Mouse (Mus musculus) thymus, postnatal 36 days (tissue): ENCODE measurements around the gene Agap2.

Source experiments
- DNase-seq, 2 experiments: peaks; one replicate each; pipeline ENCODE4 v3.0.0; 2022; ENCODE audit warnings: mixed read lengths in 2 of 2

Agap2 gene

DNA sequence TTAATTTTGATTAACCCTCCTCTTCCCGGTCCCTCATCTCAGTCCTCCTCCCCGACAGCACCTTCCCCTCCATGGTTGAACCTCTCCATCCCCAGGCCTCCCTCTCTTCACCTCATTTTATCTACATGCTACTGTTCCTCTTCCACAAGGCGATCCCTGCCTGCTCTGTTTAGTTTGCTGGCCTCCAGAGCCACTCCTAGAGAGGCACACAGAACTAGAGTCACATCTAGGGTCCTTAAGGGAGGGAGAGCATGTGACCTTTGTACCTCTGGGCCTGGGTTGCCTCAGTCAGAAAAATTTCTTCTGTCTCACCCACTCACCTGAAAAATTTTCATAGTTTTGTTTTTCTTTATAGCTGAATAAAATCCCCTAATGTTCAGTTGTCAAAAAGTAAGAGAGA is 62.8 kb downstream of the Agap2 start:
- no peak for DNase-seq

DNA sequence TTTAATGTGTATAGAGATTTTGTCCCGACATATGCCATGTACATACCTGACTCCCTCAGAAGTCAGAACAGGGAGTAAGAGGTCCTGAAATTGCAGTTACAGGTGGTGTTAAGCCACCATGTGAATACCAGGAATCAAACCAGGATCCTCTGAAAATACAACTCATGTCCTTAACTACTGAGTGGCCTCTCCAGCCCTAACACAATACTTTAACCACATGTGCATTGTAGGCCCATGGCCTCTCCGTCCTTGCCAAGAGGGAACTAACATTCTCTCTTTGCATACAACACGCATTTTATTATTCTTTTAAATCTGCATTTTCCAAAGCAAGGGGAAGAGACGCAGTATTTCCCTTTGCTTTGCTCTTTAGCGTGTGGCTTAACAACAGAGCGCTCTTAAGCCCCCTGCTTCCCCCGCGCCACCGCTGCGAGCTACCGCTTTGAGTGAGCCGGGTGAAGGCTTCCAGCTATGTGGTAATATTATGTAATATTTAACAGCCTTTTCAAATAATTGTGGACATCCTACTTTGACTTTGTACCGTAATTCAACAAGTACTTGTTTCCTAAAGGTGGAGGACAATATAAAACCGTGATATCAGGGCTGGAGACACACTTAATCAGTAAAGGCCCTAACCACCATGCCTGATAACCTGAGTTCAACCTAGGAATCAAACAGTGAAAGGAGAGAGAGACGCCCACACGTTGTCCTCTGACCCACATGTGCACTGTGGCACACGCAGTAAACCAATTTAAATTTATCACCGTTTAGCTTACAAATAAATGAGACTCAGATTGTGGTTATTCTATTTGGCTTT is 63.5 kb downstream of the Agap2 start:
- no peak for DNase-seq

DNA sequence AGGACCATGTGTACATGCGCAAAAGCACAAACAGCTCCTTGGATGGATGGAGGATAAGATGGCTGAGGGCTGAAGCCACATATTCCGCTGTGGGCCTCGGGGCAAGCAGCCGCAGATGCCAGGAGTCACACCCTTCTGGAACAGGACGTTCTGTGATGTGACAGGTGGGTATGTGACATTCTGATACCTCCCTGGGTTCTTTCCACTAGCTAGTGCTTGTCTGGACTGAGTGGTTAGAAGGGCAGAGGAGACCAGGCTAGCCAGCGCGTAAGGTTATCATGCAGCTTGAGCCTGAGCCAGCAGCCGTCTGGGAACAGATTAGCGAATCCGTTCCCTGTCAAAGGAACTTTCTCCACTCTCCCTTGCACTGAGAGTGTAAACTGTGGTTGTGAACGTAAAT is 65.9 kb downstream of the Agap2 start:
- DNase-seq, result no peak

DNA sequence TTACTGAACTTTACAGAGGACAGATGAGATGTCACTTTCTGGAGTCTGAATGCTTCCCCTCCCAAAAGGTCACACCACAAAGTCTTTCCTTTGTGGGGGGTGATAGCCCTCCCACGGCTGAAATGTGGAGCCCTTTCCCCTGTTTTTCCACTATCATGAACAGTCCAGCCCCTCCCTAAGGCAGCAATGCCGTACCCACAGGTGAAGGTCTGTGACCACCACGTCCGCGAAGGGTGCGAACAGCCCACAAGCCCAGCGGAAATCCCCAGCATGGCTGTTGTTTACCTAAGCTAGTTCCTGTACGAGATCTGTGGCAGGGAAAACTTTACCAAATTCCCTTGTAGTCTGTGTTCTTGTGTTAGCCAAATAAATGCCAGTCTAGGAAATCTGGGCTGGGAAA is 66.4 kb downstream of the Agap2 start:
- DNase-seq, result peak; percentile 65 to 74
